Mouse (Mus musculus) liver, adult 2 months (tissue): ENCODE data around the gene Lhfpl5. TPM values are rescaled to one million over a fixed set of nuclear protein-coding genes. Genes with fewer than 3 reads are reported as not detected.

Experiments used
- DNase-seq: peaks from one replicate; pipeline ENCODE4 v3.0.0-alpha.2; 2011; ENCODE audit warnings: low read depth, low spot score; ENCODE audit errors: extremely low read depth
- H3K27ac ChIP-seq: fragments of 200-500 bp; replicated peaks from 2 replicates; pipeline ENCODE4 v1.5.1; 2012; ENCODE audit warnings: low read depth, mild to moderate bottlenecking, control low read depth, inconsistent platforms, low read length; ENCODE audit not compliant: insufficient read depth
- H3K27me3 ChIP-seq: fragments of 200-500 bp; 2 replicates; pipeline ENCODE4 v1.6.1; 2012; ENCODE audit warnings: mild to moderate bottlenecking, moderate library complexity, low read length, inconsistent platforms; ENCODE audit not compliant: control insufficient read depth, insufficient read depth
- H3K36me3 ChIP-seq: fragments of 200-500 bp; 2 replicates; pipeline ENCODE4 v1.6.1; 2012; ENCODE audit warnings: low read length, inconsistent platforms; ENCODE audit not compliant: control insufficient read depth, insufficient read depth
- H3K4me1 ChIP-seq: fragments of 200-500 bp; 2 replicates; pipeline ENCODE4 v1.6.1; 2011; ENCODE audit warnings: low read length; ENCODE audit not compliant: control insufficient read depth, insufficient read depth
- H3K4me3 ChIP-seq: fragments of 200-500 bp; 2 replicates; pipeline ENCODE4 v1.5.1; 2011; ENCODE audit warnings: low read depth, mild to moderate bottlenecking, control low read depth, low read length, moderate library complexity; ENCODE audit not compliant: insufficient read depth
- H3K79me2 ChIP-seq: fragments of 200-500 bp; 2 replicates; pipeline ENCODE4 v1.6.1; 2012; ENCODE audit warnings: inconsistent platforms, mild to moderate bottlenecking, low read length, moderate library complexity; ENCODE audit not compliant: control insufficient read depth, insufficient read depth
- H3K9ac ChIP-seq: fragments of 200-500 bp; 2 replicates; pipeline ENCODE4 v1.6.1; 2012; ENCODE audit warnings: low read depth, mild to moderate bottlenecking, control low read depth, inconsistent platforms, low read length
- CTCF ChIP-seq: fragments of 200-500 bp; IDR thresholded peaks from 2 replicates; pipeline ENCODE4 v1.5.1; 2011; ENCODE audit warnings: low read depth, low read length, control low read depth
- POLR2A ChIP-seq: fragments of 200-500 bp; IDR thresholded peaks from 2 replicates; pipeline ENCODE4 v1.6.1; 2011; ENCODE audit warnings: low read length, control low read depth; ENCODE audit not compliant: insufficient read depth; ENCODE audit errors: extremely low read depth
- WGBS: fragments of 180-500 bp; shearing (Covaris S2); methylation state at CpG from one replicate; pipeline ENCODE4 v1.1.7; 2018; 5-methylcytosine and 5-hydroxymethylcytosine counted together
- polyA plus RNA-seq: library from polyadenylated mRNA; depleted of rRNA; stranded (reverse); fragments of >200 nt; gene quantifications from 2 replicates; pipeline ENCODE4 v1.2.3, GENCODE M21; 2012; rRNA removed
- total RNA-seq: library from RNA; depleted of rRNA; stranded (reverse); fragments of >200 nt; gene quantifications from 2 replicates; pipeline ENCODE4 v1.2.3, GENCODE M21; 2014; rRNA removed

The Lhfpl5 gene
- total and polyA plus RNA-seq, 2 experiments = not detected

GRCm38 (mm10) chr17:28624841-28625240 is 49.4 kb downstream of the Lhfpl5 start:
- no peak overlapping the region for H3K27ac ChIP-seq
- H3K9ac ChIP-seq = no peak overlapping the region
- no peaks in the 10 kb centered on the region for H3K27me3 ChIP-seq
- DNase-seq = no peak
- H3K4me1 ChIP-seq = no peaks in the 10 kb centered on the region; the same call in 1 of the 2 replicates
- peaks cover 17% of the 10 kb centered on the region; the same call in 1 of the 2 replicates for H3K79me2 ChIP-seq
- no peak overlapping the region for H3K4me3 ChIP-seq
- TF ChIP-seq CTCF = no peak
- no peak for TF ChIP-seq POLR2A
- 68% methylated on average over 2 of the region's 2 CpGs for WGBS
- H3K36me3 ChIP-seq = no peaks in the 10 kb centered on the region

- Histone ChIP-seq H3K36me3 (no peaks in the 10 kb centered on the region), H3K9ac (no peak overlapping the region), H3K27ac (no peak overlapping the region), H3K79me2 (peaks cover 13% of the 10 kb centered on the region; the same call in 1 of the 2 replicates), H3K27me3 (no peaks in the 10 kb centered on the region), H3K4me3 (no peak overlapping the region), H3K4me1 (no peaks in the 10 kb centered on the region; the same call in 1 of the 2 replicates)
- DNase-seq = no peak
- 90% methylated on average over 15 of the region's 15 CpGs for whole genome bisulfite sequencing
- TF ChIP-seq POLR2A (no peak), CTCF (no peak)
Observed at GRCm38 (mm10) chr17:28625327-28625726, 49.9 kb downstream of the Lhfpl5 start.

- H3K79me2 ChIP-seq = peaks cover 2% of the 10 kb centered on the region; the same call in 1 of the 2 replicates
- no peak overlapping the region for H3K27ac ChIP-seq
- no peaks in the 10 kb centered on the region for H3K36me3 ChIP-seq
- WGBS = 84% methylated on average over 2 of the region's 2 CpGs
- H3K9ac ChIP-seq = no peak overlapping the region
- no peaks in the 10 kb centered on the region for H3K4me1 ChIP-seq
- DNase-seq = no peak
- no peaks in the 10 kb centered on the region for H3K27me3 ChIP-seq
- H3K4me3 ChIP-seq = no peak overlapping the region
- no peak for TF ChIP-seq POLR2A
- no peak for TF ChIP-seq CTCF
Observed at GRCm38 (mm10) chr17:28626937-28627336, 51.5 kb downstream of the Lhfpl5 start.

- Histone ChIP-seq H3K79me2 (no peaks in the 10 kb centered on the region), H3K27me3 (no peaks in the 10 kb centered on the region), H3K36me3 (no peaks in the 10 kb centered on the region), H3K4me1 (no peaks in the 10 kb centered on the region), H3K4me3 (no peak overlapping the region), H3K9ac (no peak overlapping the region), H3K27ac (no peak overlapping the region)
- DNase-seq = no peak
- 53% methylated on average over 10 of the region's 10 CpGs for WGBS
- no peak for TF ChIP-seq CTCF
- TF ChIP-seq POLR2A = no peak
Observed at GRCm38 (mm10) chr17:28628248-28629124, 53.0 kb downstream of the Lhfpl5 start.

GRCm38 (mm10) chr17:28629125-28629524 is 53.7 kb downstream of the Lhfpl5 start:
- Histone ChIP-seq H3K4me3 (no peak overlapping the region), H3K27ac (no peak overlapping the region), H3K27me3 (no peaks in the 10 kb centered on the region), H3K36me3 (no peaks in the 10 kb centered on the region), H3K79me2 (no peaks in the 10 kb centered on the region), H3K4me1 (no peaks in the 10 kb centered on the region), H3K9ac (no peak overlapping the region)
- WGBS = 56% methylated on average over 3 of the region's 3 CpGs
- no peak for DNase-seq
- 0 out of 2 replicates have a peak, but pooled peaks have one; percentile 21 for TF ChIP-seq CTCF
- no peak for TF ChIP-seq POLR2A

Other genes starting within 250 kb of the Lhfpl5 start
- gene Rpl10a, start 247.2 kb upstream of the Lhfpl5 start, total RNA-seq = 497 and 711 TPM in 2 replicates
- gene Rpl10a, start 247.2 kb upstream of the Lhfpl5 start, polyA plus RNA-seq = 1,137 and 1,616 TPM in 2 replicates
- gene Tead3, start 224.8 kb upstream of the Lhfpl5 start, total RNA-seq = 3.0 and 3.7 TPM in 2 replicates
- gene Tead3, start 224.8 kb upstream of the Lhfpl5 start, polyA plus RNA-seq = 7.6 and 11.0 TPM in 2 replicates
- gene Tulp1, start 210.4 kb upstream of the Lhfpl5 start, total RNA-seq = not detected in 2 replicates
- not detected in 2 replicates for gene Tulp1, start 210.4 kb upstream of the Lhfpl5 start, polyA plus RNA-seq
- gene Fkbp5, start 58.1 kb upstream of the Lhfpl5 start, total RNA-seq = 25.6 and 30.3 TPM in 2 replicates
- gene Fkbp5, start 58.1 kb upstream of the Lhfpl5 start, polyA plus RNA-seq = 17.7 and 29.8 TPM in 2 replicates
- not detected in 2 replicates for gene Armc12, start 44.8 kb upstream of the Lhfpl5 start, total RNA-seq
- not detected in 2 replicates for gene Armc12, start 44.8 kb upstream of the Lhfpl5 start, polyA plus RNA-seq
- not detected in 2 replicates for gene Clpsl2, start 26.2 kb upstream of the Lhfpl5 start, total RNA-seq
- gene Clpsl2, start 26.2 kb upstream of the Lhfpl5 start, polyA plus RNA-seq = not detected in 2 replicates
- gene Clps, start 14.9 kb upstream of the Lhfpl5 start, total RNA-seq = 9.5 and 70.1 TPM in 2 replicates
- 1.4 and 2.1 TPM in 2 replicates for gene Clps, start 14.9 kb upstream of the Lhfpl5 start, polyA plus RNA-seq
- gene Srpk1, start 47.1 kb downstream of the Lhfpl5 start, total RNA-seq = 12.9 and 13.7 TPM in 2 replicates
- 6.1 and 10.8 TPM in 2 replicates for gene Srpk1, start 47.1 kb downstream of the Lhfpl5 start, polyA plus RNA-seq
- gene Slc26a8, start 114.6 kb downstream of the Lhfpl5 start, total RNA-seq = not detected in 2 replicates
- gene Slc26a8, start 114.6 kb downstream of the Lhfpl5 start, polyA plus RNA-seq = 0.04 and 0.11 TPM in 2 replicates
- 37.7 and 50.8 TPM in 2 replicates for gene Mapk14, start 115.7 kb downstream of the Lhfpl5 start, total RNA-seq
- 51.6 and 55.3 TPM in 2 replicates for gene Mapk14, start 115.7 kb downstream of the Lhfpl5 start, polyA plus RNA-seq
- gene AC170998.1, start 150.4 kb downstream of the Lhfpl5 start, total RNA-seq = 2.3 and 2.8 TPM in 2 replicates
- not detected in 2 replicates for gene AC170998.1, start 150.4 kb downstream of the Lhfpl5 start, polyA plus RNA-seq
- 0.20 and 0.65 TPM in 2 replicates for gene Mapk13, start 193.7 kb downstream of the Lhfpl5 start, total RNA-seq
- gene Mapk13, start 193.7 kb downstream of the Lhfpl5 start, polyA plus RNA-seq = 0.15 and 0.22 TPM in 2 replicates
- gene Brpf3, start 225.4 kb downstream of the Lhfpl5 start, total RNA-seq = 4.4 and 8.9 TPM in 2 replicates
- 14.5 and 18.9 TPM in 2 replicates for gene Brpf3, start 225.4 kb downstream of the Lhfpl5 start, polyA plus RNA-seq